Mouse (Mus musculus): ENCODE results near the gene Gabbr2.

- no peak for TF ChIP-seq CTCF (IDR thresholded peaks at IDR 0.05; ENCODE audit: insufficient read depth, low read length)
- no peak for TF ChIP-seq POLR2A (IDR thresholded peaks at IDR 0.05; ENCODE audit: borderline replicate concordance, extremely low read depth, low read depth, low read length)
These were observed 220.6 kb downstream of the Gabbr2 start for GRCm38 (mm10) chr4:46771116-46771515.
